Mouse (Mus musculus): ENCODE data around the gene Vwa8.

- TF ChIP-seq POLR2AphosphoS5 (IDR thresholded peaks at IDR 0.05; ENCODE audit: insufficient replicate concordance, low read depth, low read length) (no peak), CTCF (IDR thresholded peaks at IDR 0.05; ENCODE audit: low read depth, low read length) (no peak), TAL1 (conservative IDR thresholded peaks at IDR 0.05; ENCODE audit: low read depth, low read length) (no peak)
These were observed 1.8 kb downstream of the Vwa8 start for GRCm38 (mm10) chr14:78850666-78851065.
